Mouse (Mus musculus) left cerebral cortex, postnatal 36 days (tissue): Measurements from ENCODE around the gene Dhcr24. TPM values are rescaled to one million over a fixed set of nuclear protein-coding genes. Genes with fewer than 3 reads are reported as not detected.
A peak's percentile ranks its signal among the peaks of the same experiment; 100 is the strongest.

Experiments
- DNase-seq, 2 experiments: peaks; one replicate each; pipeline ENCODE4 v3.0.0; 2021 to 2022; ENCODE audit warnings: low spot score in 2 of 2, mixed read lengths in 1 of 2
- intact Hi-C: fragments of 180-260 bp; cut with DNase I; formaldehyde crosslinking; loops from one replicate; pipeline ENCODE4 v1.15.1; 2025
- total RNA-seq, 2 experiments: library from RNA; stranded (reverse); gene quantifications; 2 replicates each; pipeline ENCODE4 v1.2.3; 2021

Dhcr24 gene
- total RNA-seq, 2 experiments from 2014 or later: 83.0 to 106 TPM

- DNase-seq: peak; percentile 86 to 91
- intact Hi-C loops: loop anchor here (1.0 to 5.0 kb wide), 2 partner anchors 78 to 207 kb away; no protein-coding TSS in a partner anchor
These were observed 69.7 kb downstream of the Dhcr24 start for GRCm38 (mm10) chr4:106630333-106631220.

GRCm38 (mm10) chr4:106632313-106632712 lies 71.5 kb downstream of the Dhcr24 start:
- intact Hi-C loops: loop anchor here (5.0 kb wide), 1 partner anchor 205 kb away; no protein-coding TSS in a partner anchor
- no peak for DNase-seq

DNA sequence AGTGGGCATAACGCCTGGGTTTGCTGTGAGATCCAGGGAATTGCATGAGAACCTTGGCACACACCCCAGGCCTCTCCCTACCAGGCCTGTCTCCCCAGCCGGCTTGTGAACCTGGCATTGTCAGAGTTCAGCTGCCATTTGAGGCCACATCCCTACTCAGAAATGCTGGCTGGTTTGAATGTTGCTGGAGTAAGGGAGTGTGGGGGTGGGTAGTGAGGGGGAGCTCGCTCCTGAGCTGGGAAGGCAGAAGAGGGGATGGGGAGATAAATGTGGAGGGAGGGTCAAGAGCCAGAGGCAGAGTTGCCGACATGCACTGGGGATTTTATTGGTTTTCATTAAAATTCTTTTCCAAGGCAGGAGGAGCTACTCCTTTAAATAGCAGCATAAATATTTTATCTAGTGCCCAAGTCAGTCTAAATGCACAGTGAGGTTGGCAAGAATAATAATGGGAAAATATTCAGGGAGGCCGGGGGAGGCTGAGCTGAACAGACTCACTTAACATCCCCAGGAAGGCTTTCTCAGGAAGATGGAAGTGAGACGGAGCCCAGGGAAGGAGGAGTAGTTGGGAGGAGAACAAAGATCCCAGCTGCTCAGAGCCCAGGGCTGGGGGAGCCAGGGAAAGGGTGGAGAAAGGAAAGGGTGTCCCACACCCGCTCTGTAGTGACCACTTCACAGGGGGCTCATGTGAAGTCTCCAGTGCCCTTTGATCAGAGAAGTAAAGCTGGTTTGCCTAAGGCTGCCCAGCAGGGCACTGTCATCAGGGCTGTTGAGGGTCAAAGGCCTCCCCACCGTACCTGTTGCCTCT lies 72.6 kb downstream of the Dhcr24 start:
- DNase-seq: no peak
- intact Hi-C loops: loop anchor here (5.0 kb wide), 1 partner anchor 204 kb away; no protein-coding TSS in a partner anchor

DNA sequence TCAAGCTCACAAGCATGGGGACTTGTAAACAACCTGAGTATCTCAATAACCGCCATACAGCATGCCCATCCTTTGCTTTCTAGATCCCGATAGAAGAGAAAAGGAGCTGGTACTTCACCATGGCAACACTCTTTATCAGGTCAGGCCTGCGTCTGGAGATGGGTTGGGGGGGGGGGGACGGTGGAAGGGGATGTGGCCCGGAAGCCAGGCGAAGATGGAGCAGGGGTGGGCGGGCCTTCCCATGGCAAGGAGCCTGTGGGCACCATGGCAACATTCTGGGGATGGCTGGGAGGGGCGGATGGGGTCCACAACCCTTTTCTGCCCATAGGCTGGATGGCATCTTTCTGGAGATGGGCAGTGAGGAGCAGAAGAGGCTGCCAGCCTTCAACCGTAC lies 73.2 kb downstream of the Dhcr24 start:
- intact Hi-C loops: loop anchor here (5.0 kb wide), 1 partner anchor 203 kb away; no protein-coding TSS in a partner anchor
- DNase-seq: no peak

Other genes with a start within 250 kb of the Dhcr24 start
- gene Usp24, start 244.8 kb upstream of the Dhcr24 start, total RNA-seq: 10 to 100 TPM; 37.4 to 42.1 TPM
- 1 to 10 TPM; 3.6 to 3.7 TPM for gene Pcsk9, start 96.7 kb upstream of the Dhcr24 start, total RNA-seq
- gene Bsnd, start 68.8 kb upstream of the Dhcr24 start, total RNA-seq: not detected
- not detected for gene Lexm, start 56.2 kb downstream of the Dhcr24 start, total RNA-seq
- 1 to 10 TPM; 1.0 to 1.7 TPM for gene Ttc22, start 61.4 kb downstream of the Dhcr24 start, total RNA-seq
- 1 to 10 TPM; 5.6 to 5.8 TPM for gene Pars2, start 90.0 kb downstream of the Dhcr24 start, total RNA-seq
- gene Ttc4, start 117.9 kb downstream of the Dhcr24 start, total RNA-seq: 10 to 100 TPM; 40.4 to 47.7 TPM
- gene Mroh7, start 169.9 kb downstream of the Dhcr24 start, total RNA-seq: 1 to 10 TPM; 2.2 to 4.1 TPM
- gene Fam151a, start 172.9 kb downstream of the Dhcr24 start, total RNA-seq: not detected
- gene Acot11, start 244.0 kb downstream of the Dhcr24 start, total RNA-seq: 10 to 100 TPM; 43.0 to 51.2 TPM